Mouse (Mus musculus) embryo, embryonic 10 days (tissue): ENCODE measurements around the gene Itih5.

Source experiments
- DNase-seq: peaks from one replicate; pipeline ENCODE4 v3.0.0-alpha.2; 2015; ENCODE audit warnings: low spot score

The Itih5 gene

GRCm38 (mm10) chr2:10153201-10154075 lies at the start of gene Itih5:
TSS of gene Itih5 (plus strand) at chr2:10153571.
- DNase-seq, result peak; percentile 78

- DNase-seq, result no peak
Observed at GRCm38 (mm10) chr2:10108535-10109189, 44.7 kb upstream of the Itih5 start.

DNA sequence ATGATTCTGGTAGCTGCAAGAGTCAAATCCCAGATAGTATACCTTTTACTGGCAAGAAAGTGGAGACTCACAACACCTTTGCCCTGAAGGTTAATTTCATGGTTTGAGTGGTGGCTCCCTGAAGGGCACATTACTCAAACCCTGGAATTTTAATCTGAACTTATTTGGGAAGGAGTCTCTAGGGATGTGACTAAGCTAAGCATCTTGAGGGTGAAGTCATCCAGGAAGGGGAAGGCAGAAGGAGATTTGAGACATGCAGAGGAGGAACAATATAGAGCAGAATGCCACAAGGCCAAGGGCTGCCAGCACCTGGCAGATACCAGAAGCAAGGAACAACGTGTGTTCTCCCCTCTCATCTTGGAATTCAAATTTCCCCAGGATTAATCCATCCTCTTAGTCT lies 34.6 kb upstream of the Itih5 start:
- DNase-seq, result no peak

DNA sequence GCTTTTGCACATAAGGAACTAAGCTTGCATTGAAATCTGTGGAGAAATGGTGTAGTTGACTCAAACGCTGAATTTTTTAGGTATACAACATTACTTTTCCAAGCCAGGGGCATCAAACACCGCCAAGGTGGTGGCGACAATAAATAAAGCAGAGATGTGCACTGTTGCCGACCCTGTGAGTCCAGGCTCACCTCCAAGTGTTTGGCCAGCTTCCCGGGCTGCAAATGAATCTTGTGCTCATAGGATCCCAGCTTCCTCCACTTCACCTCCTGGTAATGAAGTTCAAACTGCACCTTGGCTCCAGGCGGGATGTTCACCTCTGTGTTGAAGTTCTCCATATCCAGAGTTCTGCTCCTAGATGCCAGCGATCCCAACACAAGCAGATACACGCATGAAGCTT lies 34.1 kb upstream of the Itih5 start:
- DNase-seq, result no peak

- no peak for DNase-seq
Observed at GRCm38 (mm10) chr2:10121826-10122225, 31.5 kb upstream of the Itih5 start.

GRCm38 (mm10) chr2:10126122-10126521 lies 27.2 kb upstream of the Itih5 start:
- DNase-seq, result no peak

DNA sequence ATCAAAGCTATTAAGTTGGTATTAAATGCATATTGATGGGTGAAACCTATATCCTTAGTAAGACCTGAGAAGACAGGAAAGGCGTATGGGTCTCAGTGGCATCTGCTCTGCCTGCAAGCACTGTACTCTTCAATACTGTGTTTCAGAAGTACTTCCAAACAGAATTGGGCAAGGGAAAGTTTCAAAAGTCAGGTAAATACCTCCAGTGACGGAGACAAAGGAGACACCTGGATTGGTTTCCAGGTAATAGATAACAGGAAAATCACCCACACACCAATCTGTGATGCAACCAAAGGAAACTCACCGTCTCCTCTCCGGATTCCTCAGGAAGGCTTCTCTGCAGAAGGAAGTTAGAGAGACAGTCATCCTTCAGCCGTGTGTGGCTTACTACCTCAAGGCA lies 25.9 kb upstream of the Itih5 start:
- DNase-seq, result no peak

DNA sequence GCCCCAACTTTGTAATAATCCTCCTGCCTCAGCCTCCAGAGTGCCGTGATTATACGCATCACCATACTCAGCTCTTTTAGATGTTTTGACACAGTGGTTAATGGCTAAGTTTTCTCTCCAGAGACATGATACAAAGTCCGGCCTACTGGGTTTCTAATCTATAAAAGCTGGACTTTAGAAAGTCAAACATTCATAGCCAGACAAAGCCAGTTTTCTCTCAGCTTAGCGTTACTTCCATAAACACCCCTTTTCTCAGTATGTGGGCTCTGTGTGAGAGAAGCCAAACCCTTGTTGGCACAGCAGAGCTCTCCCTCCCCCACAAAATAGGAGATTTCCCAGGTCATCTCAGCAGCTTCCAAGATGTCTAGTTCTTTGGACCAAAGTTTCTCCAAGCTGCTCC lies 24.8 kb upstream of the Itih5 start:
- DNase-seq, result no peak

GRCm38 (mm10) chr2:10130341-10130990 lies 22.9 kb upstream of the Itih5 start:
- no peak for DNase-seq

GRCm38 (mm10) chr2:10131296-10131695 lies 22.1 kb upstream of the Itih5 start, which contains the start of gene Itih2:
TSS of gene Itih2 (minus strand) at chr2:10131396.
- no peak for DNase-seq

DNA sequence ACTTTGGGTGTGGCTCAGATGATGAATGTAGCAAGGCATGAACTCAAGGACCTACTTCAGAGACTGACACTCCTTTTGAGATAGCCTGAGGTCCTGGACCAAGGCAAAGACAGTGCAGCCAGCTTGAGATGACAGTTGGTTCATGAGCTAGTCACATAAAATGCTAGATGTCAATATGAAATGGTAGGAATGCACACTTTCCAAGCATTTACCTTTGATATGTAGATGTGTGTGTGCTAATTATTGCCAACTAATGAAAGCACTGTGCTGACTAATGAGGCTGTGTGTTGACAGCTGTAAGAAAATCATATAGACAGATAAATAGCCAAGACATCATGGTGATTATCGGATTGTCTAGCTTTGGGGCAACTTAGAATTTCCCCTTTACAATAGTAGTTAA lies 21.2 kb upstream of the Itih5 start:
- DNase-seq, result no peak

DNA sequence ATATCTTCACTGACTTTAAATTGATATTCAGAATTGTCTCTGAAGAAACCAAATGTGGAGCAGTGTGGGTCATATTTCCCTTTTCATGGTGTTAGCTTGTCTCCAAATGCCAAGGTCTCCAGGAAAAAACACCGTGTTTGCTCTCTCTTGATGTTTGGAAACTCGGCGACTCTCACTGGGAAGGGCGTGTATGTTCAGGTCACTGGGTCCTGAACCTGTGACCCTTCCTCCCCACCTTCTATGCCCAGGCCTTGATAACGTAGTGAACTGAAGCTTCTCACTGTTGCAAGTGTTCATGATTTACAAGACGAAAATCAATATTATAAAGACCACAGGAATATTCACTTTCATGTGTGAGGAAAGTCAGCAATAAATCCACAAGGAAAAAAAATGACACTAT lies 19.4 kb upstream of the Itih5 start:
- DNase-seq, result no peak

- no peak for DNase-seq
Observed at GRCm38 (mm10) chr2:10137320-10137719, 16.1 kb upstream of the Itih5 start.

GRCm38 (mm10) chr2:10140456-10140855 lies 12.9 kb upstream of the Itih5 start:
- no peak for DNase-seq

- peak; percentile 90 for DNase-seq
Observed at GRCm38 (mm10) chr2:10142472-10143454, 10.6 kb upstream of the Itih5 start.

DNA sequence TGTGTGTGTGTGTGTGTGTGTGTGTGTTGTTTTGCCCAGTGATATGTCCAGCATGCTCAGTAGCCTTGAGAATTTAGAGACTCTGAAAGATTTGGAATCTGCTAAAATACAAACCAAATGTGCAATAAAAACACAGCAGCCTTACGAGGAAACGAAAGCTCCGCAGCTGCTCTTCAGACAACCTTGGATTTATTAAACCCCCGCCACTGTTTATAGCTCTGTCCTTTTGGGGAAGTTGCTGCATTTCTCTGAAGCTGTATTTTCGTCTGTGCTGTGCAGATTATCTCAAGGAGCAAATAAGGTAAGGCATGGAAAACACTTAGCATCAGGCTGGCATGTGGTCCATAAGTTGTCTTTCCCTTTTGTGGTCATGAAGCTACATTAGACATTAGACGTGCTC lies 7.9 kb upstream of the Itih5 start:
- no peak for DNase-seq

DNA sequence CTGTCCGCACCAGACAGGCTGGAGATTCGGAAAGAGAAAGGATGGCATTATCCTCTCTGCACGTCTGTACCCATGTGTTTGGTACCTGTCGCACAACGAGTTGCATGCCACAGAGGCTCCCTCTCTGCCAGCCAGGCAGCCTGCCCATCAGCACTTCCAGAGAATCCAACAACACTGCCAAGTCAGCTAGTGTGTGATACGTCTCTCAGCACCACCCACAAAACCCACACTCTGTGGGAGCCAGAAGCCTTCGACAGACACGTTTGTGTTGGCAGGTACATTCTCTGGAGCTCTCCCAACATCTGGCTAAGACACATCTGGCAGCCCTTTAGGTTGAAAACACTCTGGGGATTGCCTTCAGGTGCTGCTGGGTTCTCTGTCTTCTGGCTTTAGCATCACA lies 6.2 kb upstream of the Itih5 start:
- no peak for DNase-seq

DNA sequence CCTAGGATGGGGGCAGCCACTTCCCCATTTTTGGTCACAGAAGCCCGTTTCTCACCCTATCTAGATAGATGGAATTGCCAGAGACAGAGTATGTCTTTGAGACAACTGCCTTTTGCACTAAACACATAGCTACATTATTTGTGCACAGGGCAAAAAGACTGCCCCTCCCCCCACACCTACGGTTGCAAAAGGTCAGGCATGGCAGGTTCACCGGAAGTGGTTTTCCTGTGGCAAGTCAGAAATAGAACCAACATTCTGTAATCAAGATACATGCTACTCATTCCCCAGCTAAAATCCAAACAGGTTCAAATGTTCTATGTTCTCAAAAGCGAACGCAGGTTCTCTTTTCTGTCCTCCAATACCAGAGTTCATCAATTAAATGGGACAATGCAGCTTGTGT lies 781 bp upstream of the Itih5 start:
- no peak for DNase-seq

GRCm38 (mm10) chr2:10157184-10157583 lies 3.8 kb downstream of the Itih5 start:
- no peak for DNase-seq

DNA sequence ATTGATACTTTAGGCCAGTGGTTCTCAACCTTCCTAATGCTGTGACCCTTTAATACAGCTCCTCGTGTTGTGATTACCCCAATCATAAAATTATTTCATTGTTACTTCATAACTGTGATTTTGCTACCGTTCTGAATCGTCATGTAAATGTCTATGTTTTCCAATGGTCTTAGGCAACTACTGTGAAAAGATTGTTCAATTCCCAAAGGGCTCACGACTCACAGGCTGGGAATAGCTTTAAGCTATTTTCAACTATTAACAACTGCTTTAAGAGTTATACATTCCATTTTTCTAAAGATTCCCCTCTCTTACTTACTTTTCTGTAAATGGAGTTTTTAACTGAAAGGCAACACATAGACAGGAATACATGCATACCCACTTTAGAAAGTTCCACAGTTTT lies 8.6 kb downstream of the Itih5 start:
- no peak for DNase-seq

- peak; percentile 29 for DNase-seq
Observed at GRCm38 (mm10) chr2:10166635-10167034, 13.3 kb downstream of the Itih5 start.

- no peak for DNase-seq
Observed at GRCm38 (mm10) chr2:10167283-10167682, 13.9 kb downstream of the Itih5 start.
